Mouse (Mus musculus) bone marrow macrophage, adult 2 months (primary cell): ENCODE measurements around the gene Vwa1.

Source experiments
- CTCF ChIP-seq: IDR thresholded peaks from 2 replicates; pipeline ENCODE4 v1.5.1; 2012; ENCODE audit warnings: low read depth, mild to moderate bottlenecking, low read length, moderate library complexity
- POLR2A ChIP-seq: IDR thresholded peaks from 2 replicates; pipeline ENCODE4 v1.6.1; 2012; ENCODE audit warnings: mild to moderate bottlenecking, low read depth, low read length, borderline replicate concordance

DNA sequence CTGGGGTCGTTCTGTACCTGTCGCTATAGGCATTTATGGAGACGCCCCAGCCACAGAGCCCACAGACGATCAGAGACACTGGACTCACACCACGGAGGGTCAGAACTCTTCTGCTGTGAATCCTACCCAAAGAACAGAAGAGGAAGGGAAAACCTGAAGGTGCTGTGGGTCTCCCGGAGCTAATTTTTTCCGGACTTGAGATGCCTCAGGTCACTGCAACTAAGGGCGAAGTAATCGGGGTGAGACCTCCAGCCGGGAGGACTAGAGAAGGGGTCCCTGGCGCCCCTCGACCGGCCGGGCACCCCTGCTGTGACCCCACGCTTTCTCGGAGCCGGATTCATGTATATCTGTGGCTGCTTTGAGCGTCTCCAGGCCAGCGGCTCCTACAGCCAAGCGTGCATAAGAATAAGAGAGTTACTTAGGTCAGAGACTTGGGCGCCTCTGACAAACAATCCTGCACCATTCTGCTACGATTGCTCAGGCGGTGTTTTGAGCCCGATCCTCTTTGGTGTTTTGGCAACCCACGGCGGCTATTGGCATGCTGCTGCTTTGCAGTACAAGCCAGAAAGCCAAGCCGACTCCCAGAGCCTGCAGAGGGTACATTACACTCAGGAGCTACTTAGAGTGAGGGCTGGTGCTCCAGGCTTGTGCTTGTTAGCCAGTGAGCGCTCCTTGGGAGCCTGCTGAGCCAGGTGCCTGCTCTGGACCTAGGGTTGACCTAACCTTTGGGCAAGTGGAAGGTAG is 13.0 kb downstream of the Vwa1 start:
- TF ChIP-seq POLR2A = no peak; the same call in 1 of the 2 replicates
- TF ChIP-seq CTCF = no peak
